Mouse (Mus musculus) kidney, embryonic 15.5 days (tissue): ENCODE data around the gene Trim6. TPM values are rescaled to one million over a fixed set of nuclear protein-coding genes. Genes with fewer than 3 reads are reported as not detected.
A peak's percentile ranks its signal among the peaks of the same experiment; 100 is the strongest.

Experiments used
- ATAC-seq: fragments of 200-750 bp; cut with Nextera tagmentation; replicated peaks from 2 replicates; pipeline ENCODE4 v1.8.0; 2017; ENCODE audit warnings: moderate TSS enrichment; ENCODE audit not compliant: low FRiP score
- H3K27ac ChIP-seq: fragments of 300-500 bp; sonication (generic); 2 replicates; pipeline ENCODE4 v1.5.1; 2015; ENCODE audit warnings: mild to moderate bottlenecking, inconsistent platforms
- H3K27me3 ChIP-seq: fragments of 300-500 bp; sonication (generic); 2 replicates; pipeline ENCODE4 v1.6.1; 2015; ENCODE audit warnings: inconsistent platforms
- H3K36me3 ChIP-seq: fragments of 300-500 bp; sonication (generic); 2 replicates; pipeline ENCODE4 v1.6.1; 2015; ENCODE audit warnings: inconsistent platforms
- H3K4me1 ChIP-seq: fragments of 300-500 bp; sonication (generic); 2 replicates; pipeline ENCODE4 v1.6.1; 2015; ENCODE audit warnings: inconsistent platforms
- H3K4me2 ChIP-seq: fragments of 300-500 bp; sonication (generic); 2 replicates; pipeline ENCODE4 v1.6.1; 2015; ENCODE audit warnings: moderate library complexity, mild to moderate bottlenecking, inconsistent platforms
- H3K4me3 ChIP-seq: fragments of 300-500 bp; sonication (generic); replicated peaks from 2 replicates; pipeline ENCODE4 v1.5.1; 2015; ENCODE audit warnings: mild to moderate bottlenecking, inconsistent platforms
- H3K9ac ChIP-seq: fragments of 300-500 bp; sonication (generic); 2 replicates; pipeline ENCODE4 v1.6.1; 2015; ENCODE audit warnings: mild to moderate bottlenecking, inconsistent platforms
- H3K9me3 ChIP-seq: fragments of 300-500 bp; sonication (generic); replicated peaks from 2 replicates; pipeline ENCODE4 v1.6.1; 2016; ENCODE audit warnings: inconsistent platforms
- WGBS: fragments of 180-500 bp; shearing (Covaris S2); methylation state at CpG from one replicate; pipeline ENCODE4 v1.1.7; 2015; ENCODE audit warnings: mixed read lengths; 5-methylcytosine and 5-hydroxymethylcytosine counted together
- polyA plus RNA-seq: library from polyadenylated mRNA; unstranded; fragments of >200 nt; fragmentation: Nextera tagmentation; extraction: Ambion mirVana; gene quantifications from 2 replicates; pipeline ENCODE4 v1.2.1, GENCODE M21; 2015

Trim6 gene
- polyA plus RNA-seq: 1.9 and 2.2 TPM in 2 replicates

DNA sequence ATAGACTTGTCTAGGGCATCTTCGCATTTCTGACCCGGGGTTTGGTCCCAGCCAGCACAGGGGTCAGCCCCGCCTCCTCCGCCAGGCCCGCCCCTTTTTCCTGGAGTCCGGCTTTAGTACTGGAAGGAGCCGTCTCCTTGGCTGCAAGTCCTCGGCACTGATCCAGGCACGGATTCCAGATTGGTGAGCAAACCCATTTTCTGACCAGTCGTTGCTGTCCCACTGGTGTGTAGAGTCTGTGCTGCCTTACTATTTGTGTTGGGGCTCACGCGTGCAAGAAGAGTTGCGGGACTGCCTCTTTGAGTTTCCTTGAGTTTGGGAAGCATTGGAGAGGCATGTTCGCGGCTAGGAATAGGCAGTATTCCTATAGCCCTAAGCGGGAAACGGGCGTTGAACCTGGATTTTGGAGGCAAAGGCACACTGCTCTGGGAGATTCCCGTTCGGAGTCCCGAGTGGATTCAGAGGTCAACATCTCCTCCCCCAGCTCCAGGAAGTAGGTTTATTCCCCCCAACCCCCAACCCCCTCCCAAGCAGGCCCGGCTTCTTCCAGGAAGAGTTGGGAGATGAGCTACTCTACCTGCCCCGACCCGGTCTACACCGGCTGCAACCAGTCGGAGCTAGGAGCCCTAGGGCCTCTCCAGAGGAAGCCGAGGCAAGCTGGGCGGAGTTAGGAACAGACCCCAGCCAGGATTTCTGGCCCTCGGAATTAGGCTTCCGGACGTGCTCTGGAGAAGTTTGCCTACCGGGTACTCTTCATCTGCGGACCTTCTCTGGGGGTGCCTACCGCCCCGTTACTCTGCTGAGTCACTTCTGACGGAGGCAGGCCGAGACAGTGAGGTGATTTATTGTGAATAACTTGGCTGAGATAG, at the start of gene Trim6:
Gene Trim6, plus strand, starts transcription at position 93 of the 869 bp plus-strand sequence.
- Histone ChIP-seq H3K27ac (no peak within 1 kb of the TSS), H3K27me3 (no peaks in the 10 kb centered on the region), H3K9me3 (no peaks in the 10 kb centered on the region), H3K9ac (peak within 1 kb of the TSS; percentile 24; the same call in 1 of the 2 replicates), H3K4me3 (peak within 1 kb of the TSS; percentile 41), H3K4me1 (peaks cover 8% of the 10 kb centered on the region; the same call in 1 of the 2 replicates), H3K36me3 (no peaks in the 10 kb centered on the region), H3K4me2 (peak within 1 kb of the TSS; percentile 67)
- WGBS: 2% methylated on average over 37 of the region's 37 CpGs
- ATAC-seq: peak; percentile 91

GRCm38 (mm10) chr7:104169634-104170204, 48.9 kb upstream of the Trim6 start:
- Histone ChIP-seq H3K36me3 (no peaks in the 10 kb centered on the region), H3K4me3 (no peak overlapping the region), H3K27ac (no peak overlapping the region), H3K4me1 (no peaks in the 10 kb centered on the region), H3K4me2 (no peak overlapping the region), H3K9me3 (no peaks in the 10 kb centered on the region), H3K9ac (no peak overlapping the region), H3K27me3 (no peaks in the 10 kb centered on the region)
- ATAC-seq: 0 out of 2 replicates have a peak, but pooled peaks have one; percentile 46
- 65% methylated on average over 6 of the region's 6 CpGs for WGBS

- Histone ChIP-seq H3K36me3 (no peaks in the 10 kb centered on the region), H3K4me3 (no peak overlapping the region), H3K9ac (no peak overlapping the region), H3K4me2 (no peak overlapping the region), H3K27me3 (no peaks in the 10 kb centered on the region), H3K4me1 (no peaks in the 10 kb centered on the region), H3K27ac (no peak overlapping the region), H3K9me3 (no peaks in the 10 kb centered on the region)
- WGBS: 57% methylated on average over 1 of the region's 1 CpGs
- ATAC-seq: no peak
Measured at GRCm38 (mm10) chr7:104175085-104175484, 43.5 kb upstream of the Trim6 start.

- H3K27me3 ChIP-seq: no peaks in the 10 kb centered on the region
- no peaks in the 10 kb centered on the region for H3K36me3 ChIP-seq
- no peaks in the 10 kb centered on the region for H3K9me3 ChIP-seq
- H3K4me3 ChIP-seq: no peak overlapping the region
- no peaks in the 10 kb centered on the region for H3K4me1 ChIP-seq
- ATAC-seq: no peak
- no peak overlapping the region for H3K27ac ChIP-seq
- H3K4me2 ChIP-seq: no peak overlapping the region
- no peak overlapping the region for H3K9ac ChIP-seq
- WGBS: 82% methylated on average over 5 of the region's 5 CpGs
Measured at GRCm38 (mm10) chr7:104178422-104179054, 40.1 kb upstream of the Trim6 start.

- Histone ChIP-seq H3K4me1 (no peaks in the 10 kb centered on the region), H3K27me3 (no peaks in the 10 kb centered on the region), H3K9ac (no peak overlapping the region), H3K4me2 (no peak overlapping the region), H3K36me3 (no peaks in the 10 kb centered on the region), H3K9me3 (no peaks in the 10 kb centered on the region), H3K4me3 (no peak overlapping the region), H3K27ac (no peak overlapping the region)
- ATAC-seq: no peak
- 91% methylated on average over 1 of the region's 1 CpGs for WGBS
Measured at GRCm38 (mm10) chr7:104179074-104179473, 39.5 kb upstream of the Trim6 start.

DNA sequence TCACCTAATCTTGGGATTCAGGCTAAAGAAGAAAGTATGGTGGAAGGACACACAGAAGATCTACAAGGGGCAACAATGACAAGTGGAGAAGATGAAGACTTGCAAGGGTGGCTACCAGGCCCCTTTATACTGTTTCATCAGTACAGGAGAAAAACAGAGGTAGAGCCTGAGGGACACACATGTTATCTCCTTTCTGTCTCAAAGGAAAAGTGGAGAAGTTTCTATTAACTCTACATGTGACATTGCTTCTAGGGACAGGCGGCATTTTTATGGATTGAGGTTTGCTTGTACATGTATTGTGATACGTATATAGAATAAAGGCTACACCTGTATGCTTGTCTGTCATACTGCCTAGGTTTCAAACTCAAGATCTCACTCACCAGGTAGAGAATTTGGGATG, 35.3 kb upstream of the Trim6 start, which contains the start of gene Olfr648:
Gene Olfr648, minus strand, starts transcription at position 101 of the 400 bp plus-strand sequence.
- 91% methylated on average over 2 of the region's 2 CpGs for WGBS

GRCm38 (mm10) chr7:104191275-104191674, 27.3 kb upstream of the Trim6 start:
- Histone ChIP-seq H3K4me2 (no peak overlapping the region), H3K4me1 (no peaks in the 10 kb centered on the region), H3K27me3 (no peaks in the 10 kb centered on the region), H3K9me3 (no peaks in the 10 kb centered on the region), H3K27ac (no peak overlapping the region), H3K9ac (no peak overlapping the region), H3K4me3 (no peak overlapping the region), H3K36me3 (no peaks in the 10 kb centered on the region)
- no peak for ATAC-seq
- WGBS: 64% methylated on average over 9 of the region's 9 CpGs

More for the DNA sequence above, 35.3 kb upstream of the Trim6 start, which contains the start of gene Olfr648:
- H3K27ac ChIP-seq: no peak within 1 kb of the TSS
- H3K4me1 ChIP-seq: no peaks in the 10 kb centered on the region
- H3K9ac ChIP-seq: no peak within 1 kb of the TSS
- no peaks in the 10 kb centered on the region for H3K9me3 ChIP-seq
- no peak within 1 kb of the TSS for H3K4me3 ChIP-seq
- H3K27me3 ChIP-seq: no peaks in the 10 kb centered on the region
- ATAC-seq: no peak
- no peaks in the 10 kb centered on the region for H3K36me3 ChIP-seq
- H3K4me2 ChIP-seq: no peak within 1 kb of the TSS

GRCm38 (mm10) chr7:104195885-104196284, 22.7 kb upstream of the Trim6 start, which contains the start of gene Olfr649:
Gene Olfr649, minus strand, starts transcription at chr7:104195985.
- 81% methylated on average over 6 of the region's 6 CpGs for WGBS
- Histone ChIP-seq H3K9ac (no peak within 1 kb of the TSS), H3K27me3 (no peaks in the 10 kb centered on the region), H3K4me1 (no peaks in the 10 kb centered on the region), H3K36me3 (no peaks in the 10 kb centered on the region), H3K4me2 (no peak within 1 kb of the TSS), H3K9me3 (no peaks in the 10 kb centered on the region), H3K4me3 (no peak within 1 kb of the TSS), H3K27ac (no peak within 1 kb of the TSS)
- no peak for ATAC-seq

DNA sequence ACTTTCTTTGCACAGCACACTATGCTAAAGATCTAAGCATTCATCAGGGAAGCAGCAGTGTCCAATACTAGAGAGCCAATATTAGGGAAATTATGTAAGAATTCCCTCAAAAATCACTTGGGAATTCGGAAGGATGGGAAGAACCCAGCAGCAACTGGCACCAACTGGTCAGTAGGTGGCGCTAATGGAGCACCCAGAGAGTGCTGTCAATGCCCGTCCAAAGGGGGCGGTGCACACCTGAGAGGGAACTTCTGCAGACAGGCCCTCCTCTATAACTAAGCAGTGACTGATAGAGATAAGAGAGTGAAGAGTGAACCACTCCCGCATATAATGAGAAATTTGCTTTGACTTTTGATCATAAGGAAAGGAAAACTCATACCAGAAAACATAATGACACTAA, 18.8 kb upstream of the Trim6 start:
- peak; percentile 77; the same call in 1 of the 2 replicates for ATAC-seq
- Histone ChIP-seq H3K4me3 (no peak overlapping the region), H3K27ac (no peak overlapping the region), H3K36me3 (no peaks in the 10 kb centered on the region), H3K4me2 (no peak overlapping the region), H3K27me3 (no peaks in the 10 kb centered on the region), H3K9ac (no peak overlapping the region), H3K4me1 (no peaks in the 10 kb centered on the region), H3K9me3 (no peaks in the 10 kb centered on the region)
- 12% methylated on average over 5 of the region's 5 CpGs for WGBS

DNA sequence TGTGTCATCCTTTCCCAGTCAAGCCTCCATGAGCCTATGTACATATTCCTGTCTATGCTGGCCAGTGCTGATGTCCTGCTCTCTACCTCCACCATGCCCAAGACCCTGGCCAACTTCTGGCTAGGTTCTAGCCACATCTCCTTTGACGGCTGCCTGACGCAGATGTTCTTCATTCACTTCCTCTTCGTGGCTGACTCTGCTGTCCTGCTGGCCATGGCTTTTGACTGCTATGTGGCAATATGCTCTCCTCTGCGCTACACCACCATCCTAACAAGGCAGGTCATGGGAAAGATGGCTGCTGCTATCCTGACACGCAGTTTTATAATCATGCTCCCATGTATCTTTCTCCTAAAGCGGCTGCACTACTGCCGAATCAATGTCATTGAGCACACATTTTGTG, 12.4 kb upstream of the Trim6 start:
- H3K27ac ChIP-seq: no peak overlapping the region
- H3K9ac ChIP-seq: no peak overlapping the region
- no peaks in the 10 kb centered on the region for H3K9me3 ChIP-seq
- H3K4me1 ChIP-seq: no peaks in the 10 kb centered on the region
- no peak overlapping the region for H3K4me3 ChIP-seq
- H3K36me3 ChIP-seq: no peaks in the 10 kb centered on the region
- no peaks in the 10 kb centered on the region for H3K27me3 ChIP-seq
- 93% methylated on average over 7 of the region's 7 CpGs for WGBS
- ATAC-seq: no peak
- no peak overlapping the region for H3K4me2 ChIP-seq

DNA sequence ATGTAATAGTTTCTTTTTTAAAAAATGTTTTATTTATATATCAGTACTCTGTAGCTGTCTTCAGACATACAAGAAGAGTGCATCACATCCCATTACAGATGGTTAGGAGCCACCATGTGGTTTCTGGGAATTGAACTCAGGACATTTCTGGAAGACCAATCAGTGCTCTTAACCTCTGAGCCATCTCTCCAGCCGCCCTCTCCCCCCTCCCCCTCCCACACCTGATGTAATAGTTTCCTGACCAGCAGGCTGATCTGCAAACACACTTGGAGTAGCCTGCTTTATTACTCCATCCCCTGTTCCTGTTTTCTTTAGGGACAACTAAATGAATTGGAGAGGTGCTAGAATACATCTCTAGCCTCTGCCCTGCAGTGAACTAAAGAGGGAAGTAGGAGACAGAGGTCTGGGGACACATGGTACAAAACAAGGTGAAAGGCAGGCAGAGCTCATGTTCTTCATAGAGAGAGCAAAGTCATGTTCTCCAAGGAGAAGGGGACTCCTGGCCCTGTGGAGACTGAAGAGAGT, 2.5 kb upstream of the Trim6 start:
- ATAC-seq: no peak
- no peaks in the 10 kb centered on the region for H3K36me3 ChIP-seq
- H3K4me1 ChIP-seq: peaks cover 8% of the 10 kb centered on the region; the same call in 1 of the 2 replicates
- no peaks in the 10 kb centered on the region for H3K27me3 ChIP-seq
- no peak overlapping the region for H3K27ac ChIP-seq
- H3K9ac ChIP-seq: no peak overlapping the region
- 10% methylated on average over 1 of the region's 1 CpGs for WGBS
- H3K4me2 ChIP-seq: no peak overlapping the region
- H3K4me3 ChIP-seq: no peak overlapping the region
- no peaks in the 10 kb centered on the region for H3K9me3 ChIP-seq

GRCm38 (mm10) chr7:104217881-104218280, 712 bp upstream of the Trim6 start:
- Histone ChIP-seq H3K4me3 (no peak overlapping the region), H3K4me1 (peaks cover 8% of the 10 kb centered on the region; the same call in 1 of the 2 replicates), H3K4me2 (no peak overlapping the region), H3K27me3 (no peaks in the 10 kb centered on the region), H3K27ac (no peak overlapping the region), H3K36me3 (no peaks in the 10 kb centered on the region), H3K9me3 (no peaks in the 10 kb centered on the region), H3K9ac (no peak overlapping the region)
- 71% methylated on average over 2 of the region's 2 CpGs for WGBS
- ATAC-seq: no peak
